Mouse (Mus musculus): ENCODE results near the gene Chac1. TPM values are rescaled to one million over a fixed set of nuclear protein-coding genes. Genes with fewer than 3 reads are reported as not detected.
A peak's percentile ranks its signal among the peaks of the same experiment; 100 is the strongest.

Chac1 gene
- 1.6 TPM in 2 replicates for polyA plus RNA-seq (2015; fragmentation: Nextera tagmentation; extraction: Ambion mirVana)

- Histone ChIP-seq H3K4me2 (peak within 1 kb of the TSS; percentile 94), H3K4me1 (peaks cover 11% of the 10 kb centered on the region; the same call in 1 of the 2 replicates), H3K36me3 (no peaks in the 10 kb centered on the region), H3K4me3 (replicated peaks) (peak within 1 kb of the TSS; percentile 52), H3K27ac (no peak within 1 kb of the TSS), H3K27me3 (replicated peaks) (peaks cover 17% of the 10 kb centered on the region), H3K9ac (peak within 1 kb of the TSS; percentile 12; the same call in 1 of the 2 replicates), H3K9me3 (no peaks in the 10 kb centered on the region)
- 5% methylated on average over 58 of the region's 58 CpGs for WGBS
- peak; percentile 93 for ATAC-seq (ENCODE audit: insufficient read depth, low FRiP score, low read depth)
Measured at GRCm38 (mm10) chr2:119350555-119351486, at the start of gene Chac1. TSS of gene Chac1 (plus strand) at chr2:119351229.

- Histone ChIP-seq H3K27ac (no peak overlapping the region), H3K27me3 (replicated peaks) (no peaks in the 10 kb centered on the region), H3K9me3 (no peaks in the 10 kb centered on the region), H3K4me2 (no peak overlapping the region), H3K4me1 (peaks cover 36% of the 10 kb centered on the region), H3K4me3 (replicated peaks) (no peak overlapping the region), H3K9ac (no peak overlapping the region), H3K36me3 (peaks cover 8% of the 10 kb centered on the region; the same call in 1 of the 2 replicates)
- 76% methylated on average over 6 of the region's 6 CpGs for WGBS
- no peak for ATAC-seq (ENCODE audit: insufficient read depth, low FRiP score, low read depth)
Measured at GRCm38 (mm10) chr2:119302876-119303275, 48.2 kb upstream of the Chac1 start.

- H3K9me3 ChIP-seq: no peaks in the 10 kb centered on the region
- no peaks in the 10 kb centered on the region for H3K27me3 ChIP-seq (replicated peaks)
- H3K4me2 ChIP-seq: no peak overlapping the region
- no peak for ATAC-seq (ENCODE audit: insufficient read depth, low FRiP score, low read depth)
- no peak overlapping the region for H3K27ac ChIP-seq
- H3K4me1 ChIP-seq: peaks cover 29% of the 10 kb centered on the region
- no peaks in the 10 kb centered on the region for H3K36me3 ChIP-seq
- H3K4me3 ChIP-seq (replicated peaks): no peak overlapping the region
- no peak overlapping the region for H3K9ac ChIP-seq
- WGBS: 46% methylated on average over 3 of the region's 3 CpGs
Measured at GRCm38 (mm10) chr2:119304391-119304790, 46.6 kb upstream of the Chac1 start.

GRCm38 (mm10) chr2:119304798-119305208 is 46.2 kb upstream of the Chac1 start:
- peaks cover 24% of the 10 kb centered on the region for H3K4me1 ChIP-seq
- H3K9me3 ChIP-seq: no peaks in the 10 kb centered on the region
- ATAC-seq (ENCODE audit: insufficient read depth, low FRiP score, low read depth): peak; percentile 71
- H3K36me3 ChIP-seq: no peaks in the 10 kb centered on the region
- H3K27me3 ChIP-seq (replicated peaks): no peaks in the 10 kb centered on the region
- H3K9ac ChIP-seq: no peak overlapping the region
- no peak overlapping the region for H3K4me2 ChIP-seq
- peak overlapping the region; percentile 26; the same call in 1 of the 2 replicates for H3K27ac ChIP-seq
- H3K4me3 ChIP-seq (replicated peaks): no peak overlapping the region
- WGBS: 16% methylated on average over 3 of the region's 3 CpGs

GRCm38 (mm10) chr2:119311544-119311943 is 39.5 kb upstream of the Chac1 start:
- Histone ChIP-seq H3K4me2 (no peak overlapping the region), H3K27ac (no peak overlapping the region), H3K4me3 (replicated peaks) (no peak overlapping the region), H3K9me3 (no peaks in the 10 kb centered on the region), H3K36me3 (no peaks in the 10 kb centered on the region), H3K4me1 (0 out of 2 replicates have a peak, but pooled peaks cover 4% of the 10 kb centered on the region), H3K27me3 (replicated peaks) (no peaks in the 10 kb centered on the region), H3K9ac (no peak overlapping the region)
- ATAC-seq (ENCODE audit: insufficient read depth, low FRiP score, low read depth): peak; percentile 25; the same call in 1 of the 2 replicates
- 34% methylated on average over 12 of the region's 12 CpGs for WGBS

GRCm38 (mm10) chr2:119312380-119312958 is 38.6 kb upstream of the Chac1 start:
- Histone ChIP-seq H3K4me1 (0 out of 2 replicates have a peak, but pooled peaks cover 4% of the 10 kb centered on the region), H3K27me3 (replicated peaks) (no peaks in the 10 kb centered on the region), H3K27ac (no peak overlapping the region), H3K36me3 (no peaks in the 10 kb centered on the region), H3K4me2 (no peak overlapping the region), H3K9ac (no peak overlapping the region), H3K9me3 (no peaks in the 10 kb centered on the region), H3K4me3 (replicated peaks) (no peak overlapping the region)
- 58% methylated on average over 2 of the region's 2 CpGs for WGBS
- no peak for ATAC-seq (ENCODE audit: insufficient read depth, low FRiP score, low read depth)

- H3K4me3 ChIP-seq (replicated peaks): no peak overlapping the region
- no peaks in the 10 kb centered on the region for H3K27me3 ChIP-seq (replicated peaks)
- H3K4me2 ChIP-seq: no peak overlapping the region
- H3K9ac ChIP-seq: no peak overlapping the region
- ATAC-seq (ENCODE audit: insufficient read depth, low FRiP score, low read depth): no peak
- no peaks in the 10 kb centered on the region for H3K9me3 ChIP-seq
- H3K27ac ChIP-seq: no peak overlapping the region
- WGBS: 43% methylated on average over 10 of the region's 10 CpGs
- H3K36me3 ChIP-seq: no peaks in the 10 kb centered on the region
- 0 out of 2 replicates have a peak, but pooled peaks cover 10% of the 10 kb centered on the region for H3K4me1 ChIP-seq
Measured at GRCm38 (mm10) chr2:119313780-119314479, 37.1 kb upstream of the Chac1 start.

GRCm38 (mm10) chr2:119314742-119315310 is 36.2 kb upstream of the Chac1 start:
- no peak overlapping the region for H3K9ac ChIP-seq
- H3K4me1 ChIP-seq: 0 out of 2 replicates have a peak, but pooled peaks cover 10% of the 10 kb centered on the region
- H3K36me3 ChIP-seq: no peaks in the 10 kb centered on the region
- H3K27me3 ChIP-seq (replicated peaks): no peaks in the 10 kb centered on the region
- H3K9me3 ChIP-seq: no peaks in the 10 kb centered on the region
- 76% methylated on average over 12 of the region's 12 CpGs for whole genome bisulfite sequencing
- no peak overlapping the region for H3K4me2 ChIP-seq
- ATAC-seq (ENCODE audit: insufficient read depth, low FRiP score, low read depth): no peak
- H3K4me3 ChIP-seq (replicated peaks): no peak overlapping the region
- H3K27ac ChIP-seq: no peak overlapping the region

- no peaks in the 10 kb centered on the region for H3K36me3 ChIP-seq
- peaks cover 30% of the 10 kb centered on the region for H3K4me1 ChIP-seq
- H3K27ac ChIP-seq: peak overlapping the region; percentile 72
- no peak overlapping the region for H3K9ac ChIP-seq
- H3K9me3 ChIP-seq: no peaks in the 10 kb centered on the region
- no peak overlapping the region for H3K4me2 ChIP-seq
- ATAC-seq (ENCODE audit: insufficient read depth, low FRiP score, low read depth): peak; percentile 45; the same call in 1 of the 2 replicates
- 59% methylated on average over 3 of the region's 3 CpGs for WGBS
- H3K27me3 ChIP-seq (replicated peaks): peaks cover 29% of the 10 kb centered on the region
- no peak overlapping the region for H3K4me3 ChIP-seq (replicated peaks)
Measured at GRCm38 (mm10) chr2:119318043-119318710, 32.9 kb upstream of the Chac1 start.

GRCm38 (mm10) chr2:119320571-119320970 is 30.5 kb upstream of the Chac1 start:
- Histone ChIP-seq H3K36me3 (no peaks in the 10 kb centered on the region), H3K9me3 (no peaks in the 10 kb centered on the region), H3K4me3 (replicated peaks) (no peak overlapping the region), H3K27me3 (replicated peaks) (peaks cover 49% of the 10 kb centered on the region), H3K27ac (no peak overlapping the region), H3K9ac (no peak overlapping the region), H3K4me1 (peaks cover 49% of the 10 kb centered on the region), H3K4me2 (no peak overlapping the region)
- WGBS: 67% methylated on average over 8 of the region's 8 CpGs
- no peak for ATAC-seq (ENCODE audit: insufficient read depth, low FRiP score, low read depth)

Data from stomach, embryonic 15.5 days (tissue).